Mouse (Mus musculus) embryonic facial prominence, embryonic 11.5 days (tissue): ENCODE data around the gene Tmod1. TPM values are rescaled to one million over a fixed set of nuclear protein-coding genes. Genes with fewer than 3 reads are reported as not detected.

ENCODE experiments used
- ATAC-seq: fragments of 200-750 bp; cut with Nextera tagmentation; replicated peaks from 2 replicates; pipeline ENCODE4 v1.8.0; 2017; ENCODE audit warnings: low read depth; ENCODE audit not compliant: insufficient number of reproducible peaks, low FRiP score, low TSS enrichment
- DNase-seq: peaks from one replicate; pipeline ENCODE4 v3.0.0-alpha.2; 2015; ENCODE audit warnings: low spot score
- H3K27ac ChIP-seq: fragments of 300-500 bp; sonication (generic); replicated peaks from 2 replicates; pipeline ENCODE4 v1.5.1; 2014; ENCODE audit warnings: mild to moderate bottlenecking, low read depth, low read length, control low read depth
- H3K27me3 ChIP-seq: fragments of 300-500 bp; sonication (generic); 2 replicates; pipeline ENCODE4 v1.6.1; 2014; ENCODE audit warnings: mild to moderate bottlenecking, low read length, moderate library complexity, mixed read lengths; ENCODE audit not compliant: control insufficient read depth, insufficient read depth
- H3K36me3 ChIP-seq: fragments of 300-500 bp; sonication (generic); replicated peaks from 2 replicates; pipeline ENCODE4 v1.6.1; 2014; ENCODE audit warnings: low read depth, mild to moderate bottlenecking, low read length, moderate library complexity, mixed read lengths; ENCODE audit not compliant: control insufficient read depth, insufficient read depth
- H3K4me1 ChIP-seq: fragments of 300-500 bp; sonication (generic); 2 replicates; pipeline ENCODE4 v1.6.1; 2014; ENCODE audit warnings: low read length, mixed read lengths; ENCODE audit not compliant: control insufficient read depth, insufficient read depth
- H3K4me2 ChIP-seq: fragments of 300-500 bp; sonication (generic); 2 replicates; pipeline ENCODE4 v1.6.1; 2014; ENCODE audit warnings: low read depth, mild to moderate bottlenecking, control low read depth, low read length, moderate library complexity
- H3K4me3 ChIP-seq: fragments of 300-500 bp; sonication (generic); 2 replicates; pipeline ENCODE4 v1.5.1; 2014; ENCODE audit warnings: low read depth, low read length, control low read depth
- H3K9ac ChIP-seq: fragments of 300-500 bp; sonication (generic); replicated peaks from 2 replicates; pipeline ENCODE4 v1.6.1; 2014; ENCODE audit warnings: mild to moderate bottlenecking, control low read depth, low read length
- H3K9me3 ChIP-seq: fragments of 300-500 bp; sonication (generic); replicated peaks from 2 replicates; pipeline ENCODE4 v1.6.1; 2016; ENCODE audit warnings: mild to moderate bottlenecking, low read length, inconsistent platforms, mixed read lengths; ENCODE audit not compliant: control insufficient read depth
- WGBS: fragments of 180-500 bp; shearing (Covaris S2); extraction: QIAGEN DNeasy Blood & Tissue Kit; methylation state at CpG from one replicate; pipeline ENCODE4 v1.1.7; 2014; 5-methylcytosine and 5-hydroxymethylcytosine counted together
- polyA plus RNA-seq: library from polyadenylated mRNA; unstranded; fragments of >200 nt; fragmentation: Nextera tagmentation; extraction: Ambion mirVana; gene quantifications from 2 replicates; pipeline ENCODE4 v1.2.1, GENCODE M21; 2014

Gene Tmod1
- polyA plus RNA-seq, 1 experiment from 2014 or later = 4.8 TPM

GRCm38 (mm10) chr4:46115308-46115707 lies 76.6 kb downstream of the Tmod1 start:
- ATAC-seq = no peak
- no peak overlapping the region for H3K9ac ChIP-seq
- WGBS = 79% methylated on average over 1 of the region's 1 CpGs
- no peak for DNase-seq
- H3K4me2 ChIP-seq = no peak overlapping the region
- H3K27ac ChIP-seq = no peak overlapping the region
- H3K4me3 ChIP-seq = no peak overlapping the region
- H3K27me3 ChIP-seq = no peaks in the 10 kb centered on the region
- H3K36me3 ChIP-seq = peaks cover 20% of the 10 kb centered on the region
- no peaks in the 10 kb centered on the region for H3K4me1 ChIP-seq
- no peaks in the 10 kb centered on the region for H3K9me3 ChIP-seq

- Histone ChIP-seq H3K27me3 (no peaks in the 10 kb centered on the region), H3K4me3 (no peak overlapping the region), H3K4me2 (no peak overlapping the region), H3K36me3 (peaks cover 20% of the 10 kb centered on the region), H3K27ac (no peak overlapping the region), H3K9ac (no peak overlapping the region), H3K9me3 (no peaks in the 10 kb centered on the region), H3K4me1 (no peaks in the 10 kb centered on the region)
- no peak for DNase-seq
- no peak for ATAC-seq
- WGBS = 84% methylated on average over 10 of the region's 10 CpGs
These were observed 77.9 kb downstream of the Tmod1 start for GRCm38 (mm10) chr4:46116544-46117175.

DNA sequence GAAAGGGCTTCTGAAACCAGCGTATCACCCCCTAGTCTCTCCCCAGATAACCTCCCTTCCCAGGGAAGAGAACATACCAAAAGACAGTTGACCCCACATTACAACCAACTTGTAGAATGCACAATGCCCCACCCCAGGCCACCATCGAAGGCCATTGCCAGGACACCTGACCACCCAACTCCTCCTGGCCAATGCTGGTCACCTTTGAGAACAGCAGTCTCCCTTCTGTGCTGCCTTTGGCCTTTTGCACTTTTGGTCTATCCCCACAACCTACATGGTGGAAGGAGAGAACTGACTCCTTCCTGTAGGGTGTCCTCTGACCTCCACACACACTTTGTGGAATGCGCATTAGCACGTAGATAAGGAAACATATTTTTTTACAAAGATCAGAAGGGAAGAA lies 78.8 kb downstream of the Tmod1 start:
- Histone ChIP-seq H3K9ac (no peak overlapping the region), H3K27ac (no peak overlapping the region), H3K9me3 (no peaks in the 10 kb centered on the region), H3K4me3 (no peak overlapping the region), H3K27me3 (no peaks in the 10 kb centered on the region), H3K4me2 (no peak overlapping the region), H3K4me1 (no peaks in the 10 kb centered on the region), H3K36me3 (peaks cover 20% of the 10 kb centered on the region)
- no peak for DNase-seq
- ATAC-seq = no peak
- 92% methylated on average over 4 of the region's 4 CpGs for whole genome bisulfite sequencing

DNA sequence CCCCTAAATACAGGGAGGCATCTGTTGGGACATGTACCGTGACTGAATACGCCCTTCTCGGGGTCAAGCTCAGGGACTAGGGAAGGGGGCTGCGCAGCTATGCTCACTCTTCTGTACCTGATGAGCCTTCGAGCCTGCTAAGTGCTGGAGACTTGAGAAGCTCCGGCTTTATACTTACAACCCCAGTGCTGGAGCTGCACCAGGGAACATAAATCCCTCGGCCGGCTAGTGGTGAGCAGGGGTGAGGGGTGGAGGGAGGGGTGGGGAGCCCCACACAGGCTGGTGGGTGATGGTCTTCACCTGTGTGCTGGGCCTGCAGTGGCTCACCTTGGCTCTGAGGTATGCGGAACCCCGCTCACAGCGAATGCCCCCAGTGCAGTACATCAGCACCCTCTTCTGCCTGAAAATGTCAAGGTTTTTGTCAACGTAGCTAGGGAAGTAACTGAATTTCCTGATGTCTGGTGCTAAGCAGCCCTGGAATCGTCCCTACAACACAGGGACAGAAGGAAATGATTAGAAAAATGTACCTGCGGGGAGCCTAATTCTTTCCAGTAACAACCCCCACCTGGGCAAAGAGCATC lies 80.9 kb downstream of the Tmod1 start:
- H3K9ac ChIP-seq = no peak overlapping the region
- no peaks in the 10 kb centered on the region for H3K4me1 ChIP-seq
- no peak for ATAC-seq
- no peak overlapping the region for H3K4me2 ChIP-seq
- H3K36me3 ChIP-seq = peaks cover 20% of the 10 kb centered on the region
- H3K27me3 ChIP-seq = no peaks in the 10 kb centered on the region
- WGBS = 88% methylated on average over 14 of the region's 14 CpGs
- H3K27ac ChIP-seq = no peak overlapping the region
- no peak overlapping the region for H3K4me3 ChIP-seq
- DNase-seq = no peak
- no peaks in the 10 kb centered on the region for H3K9me3 ChIP-seq

DNA sequence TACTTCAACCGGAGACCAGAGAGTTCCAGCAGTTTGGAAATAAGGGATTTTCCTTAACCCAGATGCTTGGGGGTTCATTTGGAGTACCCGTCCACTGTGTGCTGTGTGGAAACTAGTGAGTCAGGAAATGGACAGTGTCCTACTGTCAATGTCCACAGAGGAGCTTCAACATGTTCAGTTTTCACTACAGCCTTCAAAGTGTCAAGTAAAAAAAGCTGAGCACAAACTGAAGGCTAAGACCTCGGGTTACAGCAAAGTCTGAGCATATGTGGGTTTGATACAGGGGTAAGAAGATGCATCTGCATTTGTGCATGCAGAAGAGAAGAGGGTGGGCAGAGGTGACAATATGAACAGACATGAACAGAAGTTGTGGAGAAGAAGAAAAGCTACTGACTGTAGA lies 82.0 kb downstream of the Tmod1 start:
- H3K27ac ChIP-seq = no peak overlapping the region
- DNase-seq = no peak
- no peak overlapping the region for H3K4me3 ChIP-seq
- H3K4me1 ChIP-seq = no peaks in the 10 kb centered on the region
- ATAC-seq = no peak
- 87% methylated on average over 3 of the region's 3 CpGs for WGBS
- H3K9me3 ChIP-seq = no peaks in the 10 kb centered on the region
- no peaks in the 10 kb centered on the region for H3K27me3 ChIP-seq
- no peak overlapping the region for H3K9ac ChIP-seq
- peaks cover 24% of the 10 kb centered on the region for H3K36me3 ChIP-seq
- no peak overlapping the region for H3K4me2 ChIP-seq

DNA sequence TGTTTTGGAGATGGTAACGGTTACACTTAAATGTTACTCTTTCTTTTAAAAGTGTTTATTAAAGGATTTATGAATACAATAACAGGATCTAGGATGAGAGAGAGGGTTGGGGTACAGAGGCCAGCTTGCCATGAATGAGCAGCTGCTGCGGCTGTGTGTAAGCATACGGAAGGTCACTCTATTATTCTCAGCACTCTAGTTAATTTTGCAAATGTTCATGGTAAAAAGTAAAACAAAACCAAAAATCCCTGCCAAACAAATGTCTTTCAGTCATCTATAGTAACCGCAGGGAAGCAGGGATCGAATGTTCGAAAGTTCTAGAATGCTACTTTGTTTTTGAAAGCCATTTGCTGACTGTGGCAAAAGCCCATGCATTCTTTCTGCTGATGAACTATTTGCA lies 84.6 kb downstream of the Tmod1 start:
- Histone ChIP-seq H3K9ac (no peak overlapping the region), H3K4me2 (no peak overlapping the region), H3K27me3 (no peaks in the 10 kb centered on the region), H3K4me1 (no peaks in the 10 kb centered on the region), H3K4me3 (no peak overlapping the region), H3K27ac (no peak overlapping the region), H3K9me3 (no peaks in the 10 kb centered on the region), H3K36me3 (peaks cover 18% of the 10 kb centered on the region)
- ATAC-seq (no peak), DNase-seq (no peak)
- 92% methylated on average over 6 of the region's 6 CpGs for WGBS

DNA sequence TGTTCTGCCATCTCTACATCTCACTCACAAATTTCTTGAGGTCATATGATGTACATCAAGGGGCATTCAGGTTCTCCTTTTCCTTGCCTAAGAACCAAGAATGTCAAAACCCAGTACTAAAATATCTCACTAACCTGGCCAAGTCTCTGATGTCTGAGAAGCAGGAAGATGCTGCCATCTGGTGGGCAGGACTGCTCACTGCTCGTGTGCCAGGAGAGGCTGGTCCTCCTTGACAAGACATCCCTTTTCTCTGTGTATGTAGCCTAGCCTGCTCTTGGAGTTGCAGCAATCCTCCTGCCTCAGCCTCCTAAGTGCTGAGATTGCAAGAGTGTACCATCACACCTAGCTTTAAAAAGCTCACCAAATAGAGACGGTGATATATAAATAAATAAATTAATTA lies 87.8 kb downstream of the Tmod1 start:
- H3K36me3 ChIP-seq = peaks cover 17% of the 10 kb centered on the region
- peak; percentile 79 for DNase-seq
- ATAC-seq = no peak
- H3K4me2 ChIP-seq = no peak overlapping the region
- H3K4me1 ChIP-seq = no peaks in the 10 kb centered on the region
- WGBS = 55% methylated on average over 2 of the region's 2 CpGs
- H3K4me3 ChIP-seq = no peak overlapping the region
- no peaks in the 10 kb centered on the region for H3K9me3 ChIP-seq
- no peaks in the 10 kb centered on the region for H3K27me3 ChIP-seq
- no peak overlapping the region for H3K27ac ChIP-seq
- H3K9ac ChIP-seq = no peak overlapping the region

GRCm38 (mm10) chr4:46129311-46130004 lies 90.7 kb downstream of the Tmod1 start:
- DNase-seq (no peak), ATAC-seq (no peak)
- Histone ChIP-seq H3K27ac (no peak overlapping the region), H3K4me3 (no peak overlapping the region), H3K9me3 (no peaks in the 10 kb centered on the region), H3K9ac (no peak overlapping the region), H3K4me2 (no peak overlapping the region), H3K27me3 (no peaks in the 10 kb centered on the region), H3K4me1 (no peaks in the 10 kb centered on the region), H3K36me3 (peaks cover 20% of the 10 kb centered on the region)
- WGBS = 89% methylated on average over 8 of the region's 8 CpGs
